Mouse (Mus musculus): ENCODE data around the gene T.

DNA sequence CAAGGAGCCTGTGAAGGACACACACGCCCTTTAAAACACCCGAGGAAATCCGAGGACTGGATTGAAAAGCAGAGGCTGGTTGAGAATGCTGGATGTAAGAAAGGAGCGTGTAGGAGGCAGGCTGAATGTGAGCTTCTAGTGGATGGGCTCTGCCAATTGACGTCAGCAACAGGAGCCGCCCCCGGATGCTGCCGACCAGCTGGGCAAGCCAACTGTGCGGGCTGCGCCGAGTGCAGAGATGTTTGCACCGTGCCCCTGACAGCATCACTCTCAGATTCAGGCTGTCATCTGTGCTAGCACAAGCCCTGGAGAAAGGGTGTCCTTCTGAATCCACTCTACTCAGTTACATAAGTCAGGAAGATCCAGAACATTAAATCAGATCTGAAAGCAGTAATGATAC lies 53.6 kb downstream of the T start:
- no peak for TF ChIP-seq CTCF (IDR thresholded peaks at IDR 0.05; ENCODE audit: extremely low read depth, insufficient read depth, insufficient read length, insufficient replicate concordance)
- no peak for TF ChIP-seq POLR2A (IDR thresholded peaks at IDR 0.05; ENCODE audit: low read depth, low read length)

Data from spleen, adult 2 months (tissue).